In the genomic region with DNA sequence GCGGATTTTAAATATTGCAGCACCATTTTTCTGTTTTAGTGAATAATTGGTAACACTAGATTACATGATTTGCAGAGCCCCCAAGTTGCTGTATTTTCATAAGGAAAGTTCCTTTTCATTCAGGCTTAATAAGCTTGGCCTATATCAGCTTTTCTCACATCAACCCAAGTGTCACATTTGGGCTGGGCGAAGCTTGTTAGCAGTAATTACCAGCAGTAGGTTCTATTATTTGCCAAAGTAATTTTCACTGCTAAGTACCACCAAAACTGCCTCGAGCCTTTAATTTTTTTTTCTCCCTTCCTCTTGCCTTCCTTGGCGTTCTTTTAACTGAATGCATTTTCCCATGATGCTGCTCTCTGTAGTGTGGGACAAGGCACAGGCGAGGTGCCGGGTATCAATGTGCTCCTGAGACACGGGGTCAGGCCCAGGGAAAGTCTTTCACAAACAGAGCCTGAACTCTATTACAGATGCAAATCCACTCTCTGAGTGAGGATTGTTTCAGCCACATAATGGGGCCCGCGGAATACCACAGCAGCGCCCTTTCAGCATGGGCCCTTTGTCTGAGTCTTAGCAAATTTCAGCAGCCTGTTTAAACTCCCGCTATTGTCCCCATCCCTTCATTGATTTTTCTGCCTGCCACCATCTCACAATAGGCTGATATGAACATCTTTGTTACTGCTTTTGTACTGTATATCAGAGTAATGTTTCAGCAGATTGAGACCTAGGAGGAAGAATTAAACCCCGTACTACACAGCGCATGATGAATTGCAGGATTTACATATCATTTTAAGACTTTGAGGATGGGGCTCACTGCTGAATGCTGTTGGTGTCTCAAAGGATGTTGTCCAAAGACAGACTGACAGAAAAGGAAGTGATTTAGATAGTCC, we compare ENCODE assay signal across 9 mouse cellular contexts.
A peak's percentile ranks its signal among the peaks of the same experiment; 100 is the strongest.
DNase-seq lines count a peak whose midpoint lies in the region; ATAC-seq lines count a peak whose summit lies in the region.
"Had no signal": no experiment of that assay in that cellular context is flagged by ENCODE, and none has a peak within 500 bp of the region (broad histone marks: within the 10 kb centered on the region; RNA-seq: fewer than 3 reads in every experiment).

No protein-coding gene starts in this region.

- peak; percentile 91 for ATAC-seq in hindbrain, embryonic 13.5 days (ENCODE audit: low FRiP score)
- peak; percentile 74 for ATAC-seq in neural tube, embryonic 13.5 days (ENCODE audit: low read depth)

- no peak overlapping the region for H3K4me3 ChIP-seq in embryonic facial prominence, embryonic 10.5 days
- H3K4me3 ChIP-seq in hindbrain, embryonic 13.5 days: no peak overlapping the region; the same call in 1 of the 2 replicates
- H3K4me3 ChIP-seq in neural tube, embryonic 13.5 days: no peak overlapping the region
- H3K4me3 ChIP-seq: liver, embryonic 13.5 days had no signal

- intact Hi-C loops in heart, postnatal 10 days (cut with DNase I): no loop called here

- H3K4me2 ChIP-seq in hindbrain, embryonic 13.5 days: peak overlapping the region; percentile 39
- peak overlapping the region; percentile 46 for H3K4me2 ChIP-seq in neural tube, embryonic 13.5 days
- H3K4me2 ChIP-seq: liver, embryonic 13.5 days had no signal

- WGBS in embryonic facial prominence, embryonic 10.5 days: 19% methylated on average over 13 of the region's 13 CpGs
- 14% methylated on average over 13 of the region's 13 CpGs for WGBS in hindbrain, embryonic 13.5 days
- WGBS in neural tube, embryonic 13.5 days: 15% methylated on average over 13 of the region's 13 CpGs

- H3K36me3 ChIP-seq in embryonic facial prominence, embryonic 10.5 days (replicated peaks): no peaks in the 10 kb centered on the region
- no peaks in the 10 kb centered on the region for H3K36me3 ChIP-seq in hindbrain, embryonic 13.5 days
- H3K36me3 ChIP-seq in neural tube, embryonic 13.5 days: no peaks in the 10 kb centered on the region
- H3K36me3 ChIP-seq: liver, embryonic 13.5 days had no signal

- no peaks in the 10 kb centered on the region for H3K9me3 ChIP-seq in embryonic facial prominence, embryonic 10.5 days
- no peaks in the 10 kb centered on the region for H3K9me3 ChIP-seq in hindbrain, embryonic 13.5 days
- no peaks in the 10 kb centered on the region for H3K9me3 ChIP-seq in neural tube, embryonic 13.5 days
- H3K9me3 ChIP-seq: liver, embryonic 13.5 days had no signal

- no peaks in the 10 kb centered on the region for H3K27me3 ChIP-seq in embryonic facial prominence, embryonic 10.5 days (replicated peaks; ENCODE audit: low read depth, poor library complexity, severe bottlenecking)
- no peaks in the 10 kb centered on the region for H3K27me3 ChIP-seq in hindbrain, embryonic 13.5 days
- no peaks in the 10 kb centered on the region for H3K27me3 ChIP-seq in neural tube, embryonic 13.5 days
- H3K27me3 ChIP-seq: liver, embryonic 13.5 days had no signal

- H3K9ac ChIP-seq in hindbrain, embryonic 13.5 days: no peak overlapping the region
- 0 out of 2 replicates have a peak overlapping the region, but pooled peaks have one; percentile 34 for H3K9ac ChIP-seq in neural tube, embryonic 13.5 days
- H3K9ac ChIP-seq: liver, embryonic 13.5 days had no signal

- H3K27ac ChIP-seq in embryonic facial prominence, embryonic 10.5 days (replicated peaks): peak overlapping the region; percentile 66
- peak overlapping the region; percentile 60 for H3K27ac ChIP-seq in hindbrain, embryonic 13.5 days
- peak overlapping the region; percentile 42; the same call in 1 of the 2 replicates for H3K27ac ChIP-seq in neural tube, embryonic 13.5 days (replicated peaks)
- H3K27ac ChIP-seq: liver, embryonic 13.5 days had no signal

- peaks cover 10% of the 10 kb centered on the region for H3K4me1 ChIP-seq in embryonic facial prominence, embryonic 10.5 days
- H3K4me1 ChIP-seq in hindbrain, embryonic 13.5 days (replicated peaks): peaks cover 11% of the 10 kb centered on the region
- H3K4me1 ChIP-seq in neural tube, embryonic 13.5 days (replicated peaks): peaks cover 12% of the 10 kb centered on the region
- H3K4me1 ChIP-seq: liver, embryonic 13.5 days had no signal

- DNase-seq in heart, adult 11 months: peak; percentile 72
- DNase-seq in heart, postnatal 10 days: no peak
- DNase-seq in embryonic facial prominence, embryonic 10.5 days (ENCODE audit: low spot score): peak; percentile 58
- DNase-seq in spleen, postnatal 10 days (ENCODE audit: low spot score in 2 of 2): no peak
- no peak for DNase-seq in ovary, postnatal 36 days (ENCODE audit: low spot score)
- no peak for DNase-seq in urinary bladder, postnatal 14 days (ENCODE audit: low spot score)
- DNase-seq: liver, embryonic 13.5 days had no signal

Comparison
In these comparisons a context has a peak if more than half of its experiments do, and no peak if none do; other contexts are left out.
1. DNase-seq: peak in heart, adult 11 months (single experiment) and embryonic facial prominence, embryonic 10.5 days (single experiment); none in heart, postnatal 10 days (0 of 2), spleen, postnatal 10 days (0 of 2), ovary, postnatal 36 days (single experiment) and urinary bladder, postnatal 14 days (single experiment).
2. Peak in every context shown above with its lines, with median percentiles within 50 percentile points of each other: H3K27ac ChIP-seq.